Mouse (Mus musculus) frontal cortex, postnatal 36 days (tissue): Measurements from ENCODE around the gene Gm4567.
"Not testable (repeated sequence)": the region's sequence is repeated elsewhere in the genome, so short reads cannot be mapped to it uniquely, and the experiment has no call there.

Experiments
- DNase-seq, 2 experiments: peaks; one replicate each; pipeline ENCODE4 v3.0.0; 2022; ENCODE audit warnings: low spot score in 2 of 2

The Gm4567 gene

GRCm38 (mm10) chr7:22719610-22720009 lies at the start of gene Gm4567:
TSS of gene Gm4567 (minus strand) at chr7:22719710.
- DNase-seq: not testable (repeated sequence)

GRCm38 (mm10) chr7:22761397-22761796 lies 41.9 kb upstream of the Gm4567 start, which contains the start of gene Vmn1r157:
TSS of gene Vmn1r157 (plus strand) at chr7:22761697.
- DNase-seq: not testable (repeated sequence)

- not testable (repeated sequence) for DNase-seq
Measured at GRCm38 (mm10) chr7:22692217-22692616, 27.3 kb downstream of the Gm4567 start, which contains the start of gene Gm8693. TSS of gene Gm8693 (minus strand) at chr7:22692317.
